Mouse (Mus musculus): ENCODE results near the gene Pdcd1lg2.

Gene Pdcd1lg2

DNA sequence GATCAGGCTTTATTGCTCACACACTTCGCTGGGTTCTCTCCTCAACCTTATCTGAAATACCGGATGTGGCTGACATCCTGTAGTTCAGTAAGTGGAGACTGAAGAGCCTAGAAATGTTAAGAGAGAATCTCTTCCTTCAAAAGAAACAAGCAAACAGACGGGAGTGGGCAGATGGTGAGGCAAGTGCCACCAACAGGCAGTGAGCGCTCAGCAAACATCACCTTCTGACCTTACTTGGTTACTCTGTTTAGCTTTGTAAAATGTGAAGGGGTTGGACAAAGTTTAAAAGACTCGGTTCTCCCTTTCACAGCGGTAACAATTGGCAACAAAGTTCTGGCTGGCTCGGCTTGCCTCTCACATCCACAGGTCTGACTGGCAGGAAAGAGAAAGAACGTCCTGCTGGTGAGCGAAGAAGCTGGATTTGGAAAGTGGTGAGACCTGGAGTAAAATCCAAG, 8.0 kb downstream of the Pdcd1lg2 start:
- ATAC-seq (ENCODE audit: low TSS enrichment): no peak

GRCm38 (mm10) chr19:29419506-29419905, 8.8 kb downstream of the Pdcd1lg2 start:
- no peak for ATAC-seq (ENCODE audit: low TSS enrichment)

DNA sequence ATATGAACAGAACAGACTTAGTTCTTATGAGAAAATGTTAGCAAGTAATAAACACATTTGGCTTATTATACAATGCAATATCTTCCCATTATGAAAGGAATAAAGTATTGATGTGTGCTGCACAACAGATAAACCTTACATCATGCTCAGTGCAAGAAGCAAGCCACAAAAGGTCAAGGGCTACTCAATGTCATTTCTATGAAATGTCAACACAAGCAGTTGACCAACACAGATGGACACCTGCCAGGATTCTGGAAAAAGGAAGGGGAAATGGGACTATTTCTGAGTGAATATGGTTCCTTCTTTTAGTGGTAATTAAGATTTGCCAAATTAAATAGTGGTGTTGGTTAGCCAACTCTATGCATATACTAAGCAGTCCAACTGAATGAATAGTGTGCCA, 9.2 kb downstream of the Pdcd1lg2 start:
- no peak for ATAC-seq (ENCODE audit: low TSS enrichment)

- ATAC-seq (ENCODE audit: low TSS enrichment): no peak
Observed at GRCm38 (mm10) chr19:29420397-29420796, 9.7 kb downstream of the Pdcd1lg2 start.

- ATAC-seq (ENCODE audit: low TSS enrichment): no peak
Observed at GRCm38 (mm10) chr19:29422013-29422645, 11.4 kb downstream of the Pdcd1lg2 start.

- ATAC-seq (ENCODE audit: low TSS enrichment): no peak
Observed at GRCm38 (mm10) chr19:29422796-29423195, 12.1 kb downstream of the Pdcd1lg2 start.

DNA sequence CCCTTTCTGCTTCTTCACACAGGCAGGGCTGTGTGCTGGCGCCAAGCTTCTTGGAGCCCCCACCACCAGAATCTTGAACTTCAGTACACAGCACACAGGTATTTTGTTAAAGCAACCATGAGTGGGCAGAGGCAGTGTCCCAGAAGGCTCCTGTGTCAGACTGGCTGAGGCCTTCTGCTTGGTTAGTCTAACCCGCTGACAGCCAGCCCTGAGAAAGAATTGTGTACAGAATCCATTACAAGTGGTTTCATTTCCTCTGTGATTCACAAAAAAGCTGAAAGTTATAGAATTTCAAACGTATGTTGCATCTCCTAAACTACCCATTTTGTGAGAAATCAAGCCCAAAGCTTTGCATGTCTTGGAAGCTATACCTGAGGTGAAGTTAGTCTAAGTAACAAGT, 19.8 kb downstream of the Pdcd1lg2 start:
- ATAC-seq (ENCODE audit: low TSS enrichment): no peak

GRCm38 (mm10) chr19:29430953-29431352, 20.2 kb downstream of the Pdcd1lg2 start:
- ATAC-seq (ENCODE audit: low TSS enrichment): no peak

DNA sequence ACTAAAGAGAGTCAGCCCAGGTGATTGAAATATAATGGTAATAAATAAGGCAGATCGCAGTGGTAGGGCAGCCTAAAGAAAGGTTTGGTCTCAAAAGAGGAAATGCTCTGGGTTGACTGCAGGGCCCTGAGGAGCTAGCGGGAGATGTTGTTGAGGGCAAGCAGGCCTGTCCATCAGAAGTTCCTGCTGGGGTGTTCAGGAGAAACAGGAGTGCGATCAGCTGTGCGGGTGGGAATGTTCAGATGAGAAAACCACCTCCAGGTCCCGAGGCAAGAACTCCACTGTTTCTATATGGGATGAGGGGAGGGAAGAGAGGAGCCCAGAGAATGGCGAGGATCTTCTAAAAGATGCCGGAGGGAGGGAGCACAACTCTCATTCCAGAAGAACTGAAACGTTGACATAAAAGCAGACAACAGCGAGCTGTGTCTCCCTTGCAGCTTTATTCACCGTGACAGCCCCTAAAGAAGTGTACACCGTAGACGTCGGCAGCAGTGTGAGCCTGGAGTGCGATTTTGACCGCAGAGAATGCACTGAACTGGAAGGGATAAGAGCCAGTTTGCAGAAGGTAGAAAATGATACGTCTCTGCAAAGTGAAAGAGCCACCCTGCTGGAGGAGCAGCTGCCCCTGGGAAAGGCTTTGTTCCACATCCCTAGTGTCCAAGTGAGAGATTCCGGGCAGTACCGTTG, 26.2 kb downstream of the Pdcd1lg2 start:
- ATAC-seq (ENCODE audit: low TSS enrichment): no peak

DNA sequence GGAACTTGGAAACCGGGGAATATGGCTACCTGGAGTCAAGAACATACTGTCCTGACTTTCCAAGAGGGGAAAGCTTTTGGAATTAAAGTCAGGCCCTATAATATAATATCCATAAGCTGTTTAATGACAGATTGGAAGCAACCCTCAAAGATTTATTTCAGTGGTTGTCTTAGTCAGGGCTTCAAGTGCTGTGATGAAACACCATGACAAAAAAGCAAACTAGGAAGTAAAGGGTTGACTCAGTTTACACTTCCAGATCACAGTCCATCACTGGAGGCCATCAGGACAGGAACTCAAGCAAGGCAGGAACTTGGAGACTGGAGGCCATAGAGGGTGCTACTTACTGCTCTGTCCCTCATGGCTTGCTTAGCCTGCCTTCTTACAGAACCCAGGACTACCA, 27.1 kb downstream of the Pdcd1lg2 start:
- no peak for ATAC-seq (ENCODE audit: low TSS enrichment)

- no peak for ATAC-seq (ENCODE audit: low TSS enrichment)
Observed at GRCm38 (mm10) chr19:29439242-29439641, 28.5 kb downstream of the Pdcd1lg2 start.

- no peak for ATAC-seq (ENCODE audit: low TSS enrichment)
Observed at GRCm38 (mm10) chr19:29442492-29442891, 31.8 kb downstream of the Pdcd1lg2 start.

DNA sequence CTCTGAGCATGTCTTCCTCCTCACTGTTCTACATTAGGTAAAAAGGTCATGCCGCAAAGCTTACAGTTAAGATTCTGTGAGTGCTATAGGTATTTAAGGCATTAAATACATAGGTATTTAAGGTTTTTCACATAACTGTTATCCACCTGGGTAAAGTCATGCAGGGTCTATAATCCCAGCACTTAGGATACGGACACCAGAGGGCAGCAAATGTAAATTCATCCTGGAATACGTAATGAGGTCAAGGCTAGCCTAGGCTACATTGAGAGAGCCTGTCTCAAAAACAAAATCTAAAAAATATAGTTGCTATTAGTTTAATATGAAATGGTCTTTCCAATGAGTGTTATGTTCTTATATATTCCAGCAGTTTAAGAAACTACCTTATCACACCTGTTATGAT, 33.6 kb downstream of the Pdcd1lg2 start:
- ATAC-seq (ENCODE audit: low TSS enrichment): no peak

DNA sequence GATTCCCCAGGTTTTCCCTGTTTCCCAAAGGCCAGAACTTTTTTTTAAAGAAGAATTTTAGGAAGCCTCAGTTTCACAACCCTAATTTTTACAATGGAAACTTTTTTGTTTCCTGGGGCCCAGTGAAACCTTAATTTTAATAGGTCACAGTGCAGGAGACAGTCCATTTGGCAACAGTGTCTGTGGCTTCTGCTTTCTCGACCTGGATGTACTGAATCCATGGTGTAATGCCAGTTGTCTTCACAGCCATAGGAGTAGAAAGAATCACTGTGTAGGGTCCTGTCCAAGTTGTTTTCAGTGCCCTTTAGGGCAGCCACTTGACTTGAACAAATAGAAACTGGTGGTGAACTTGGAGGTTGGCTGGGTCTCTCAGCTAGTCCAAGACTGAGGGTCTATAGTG, 37.7 kb downstream of the Pdcd1lg2 start:
- ATAC-seq (ENCODE audit: low TSS enrichment): no peak

DNA sequence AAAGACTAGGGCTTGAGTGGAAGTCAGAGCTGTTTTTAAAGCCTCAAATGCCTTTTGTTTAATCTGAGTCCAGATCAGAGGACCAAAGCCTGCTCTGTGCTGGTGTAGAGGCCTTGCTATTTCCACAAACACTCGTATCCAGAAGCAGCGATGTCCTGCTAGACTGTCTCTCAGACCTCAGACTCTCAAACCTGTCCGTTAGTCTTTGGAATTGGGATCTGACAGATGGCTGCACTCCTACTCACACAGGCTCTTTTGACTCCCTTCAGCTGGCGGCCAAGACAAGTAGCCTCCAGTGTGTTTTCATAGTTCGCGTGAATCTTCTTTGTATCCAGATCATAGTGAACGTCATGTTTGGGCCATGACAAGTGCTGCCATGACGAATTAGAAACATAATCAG, 39.7 kb downstream of the Pdcd1lg2 start:
- peak; percentile 35 for ATAC-seq (ENCODE audit: low TSS enrichment)

- ATAC-seq (ENCODE audit: low TSS enrichment): peak; percentile 38; the same call in 1 of the 2 replicates
Observed at GRCm38 (mm10) chr19:29454141-29454601, 43.5 kb downstream of the Pdcd1lg2 start.

DNA sequence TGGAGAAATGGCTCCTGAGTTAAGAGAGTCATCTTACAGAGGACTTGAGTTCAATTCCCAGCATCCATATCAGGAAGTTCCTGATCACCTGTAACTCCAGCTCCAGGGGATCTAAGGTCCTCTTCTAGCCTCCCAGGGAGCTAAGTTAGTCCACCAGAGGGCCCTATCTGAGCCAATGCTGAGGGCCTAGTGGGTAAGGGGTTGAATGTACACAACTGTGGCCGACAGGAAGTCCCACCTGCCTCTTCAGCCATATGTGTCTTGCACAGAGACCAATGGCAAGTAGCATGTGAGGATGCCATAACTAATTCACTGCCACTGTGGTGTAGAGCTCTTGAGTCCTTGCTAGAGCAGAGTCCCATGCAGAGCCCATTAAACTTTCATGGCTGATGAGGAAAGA, 44.4 kb downstream of the Pdcd1lg2 start:
- no peak for ATAC-seq (ENCODE audit: low TSS enrichment)

GRCm38 (mm10) chr19:29457982-29458381, 47.3 kb downstream of the Pdcd1lg2 start:
- no peak for ATAC-seq (ENCODE audit: low TSS enrichment)

GRCm38 (mm10) chr19:29462462-29462861, 51.7 kb downstream of the Pdcd1lg2 start:
- no peak for ATAC-seq (ENCODE audit: low TSS enrichment)

DNA sequence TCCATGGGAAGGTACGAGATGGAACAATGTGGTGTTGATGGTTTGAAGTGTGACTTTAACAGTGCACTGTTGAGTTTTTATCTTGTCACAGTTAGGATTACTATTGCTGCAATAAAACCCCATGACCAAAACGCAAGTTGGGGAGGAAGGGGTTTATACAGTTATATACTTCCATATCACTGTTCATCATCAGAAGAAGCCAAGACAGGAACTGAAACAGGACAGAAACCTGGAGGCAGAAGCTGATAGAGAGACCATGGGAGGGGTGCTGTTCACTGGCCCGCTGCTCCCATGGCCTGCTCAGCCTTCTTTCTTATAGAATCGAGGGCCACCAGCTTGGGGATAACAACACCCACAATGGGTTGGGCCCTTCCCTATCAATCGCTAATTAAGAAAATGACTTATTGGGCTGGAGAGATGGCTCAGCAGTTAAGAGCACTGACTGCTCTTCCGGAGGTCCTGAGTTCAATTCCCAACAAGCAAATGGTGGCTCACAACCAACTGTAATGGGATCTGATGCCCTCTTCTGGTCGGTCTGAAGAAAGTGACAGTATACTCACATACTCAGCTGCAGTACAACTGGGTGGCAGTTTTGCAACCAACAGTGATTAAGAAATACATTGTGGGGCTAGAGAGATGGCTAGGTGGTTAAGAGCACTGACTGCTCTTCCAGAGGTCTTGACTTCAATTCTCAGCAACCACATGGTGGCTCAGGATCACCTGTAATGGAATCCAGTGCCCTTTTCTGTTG, 53.1 kb downstream of the Pdcd1lg2 start:
- no peak for ATAC-seq (ENCODE audit: low TSS enrichment)

GRCm38 (mm10) chr19:29466819-29467218, 56.1 kb downstream of the Pdcd1lg2 start:
- no peak for ATAC-seq (ENCODE audit: low TSS enrichment)

DNA sequence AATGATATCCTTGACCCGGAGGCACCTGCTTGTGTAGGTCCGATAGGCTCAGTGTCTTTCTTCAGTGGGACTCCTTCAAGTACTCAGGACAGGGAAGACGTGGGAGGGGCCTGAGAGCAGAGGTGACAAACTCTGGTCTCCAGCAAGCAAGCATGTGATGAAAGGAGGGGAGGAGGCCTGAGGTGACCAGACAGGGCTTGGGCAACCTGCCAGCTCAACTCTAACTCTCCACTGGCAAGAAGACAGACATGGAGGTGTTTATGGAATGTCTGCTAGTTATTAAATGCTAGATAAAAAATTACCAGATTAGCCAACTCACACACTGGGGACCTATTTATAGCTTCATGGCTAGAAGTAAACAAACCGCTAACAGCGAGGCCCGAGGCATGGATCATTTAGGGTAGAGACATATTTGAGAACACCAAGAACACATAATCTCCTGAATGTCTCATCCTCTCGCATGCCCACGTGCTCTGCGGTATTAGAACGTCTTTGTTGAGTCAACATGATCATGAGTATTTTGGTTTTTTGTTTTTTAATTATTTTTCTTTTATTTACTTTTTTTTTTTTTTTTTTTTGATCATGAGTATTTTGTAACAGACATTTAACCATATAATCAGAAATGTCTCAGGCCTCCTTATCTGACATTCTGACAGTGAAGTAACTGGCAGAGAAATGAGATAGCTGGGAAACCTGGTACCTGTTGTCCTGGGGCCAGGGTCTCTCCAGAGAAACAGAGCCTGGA, 58.4 kb downstream of the Pdcd1lg2 start:
- no peak for ATAC-seq (ENCODE audit: low TSS enrichment)

Measured in frontal cortex, adult (tissue).